Mouse (Mus musculus) bone marrow, adult 2 months (tissue): Measurements from ENCODE around the gene Erich6b.

Source experiments
- CTCF ChIP-seq: fragments of 200-500 bp; IDR thresholded peaks from 2 replicates; pipeline ENCODE4 v1.5.1; 2011; ENCODE audit warnings: low read length, control low read depth; ENCODE audit not compliant: control insufficient read depth, insufficient read depth
- POLR2A ChIP-seq: fragments of 200-500 bp; IDR thresholded peaks from 2 replicates; pipeline ENCODE4 v1.6.1; 2011; ENCODE audit warnings: low read depth, mild to moderate bottlenecking, control low read depth, low read length, borderline replicate concordance; ENCODE audit not compliant: control insufficient read depth

GRCm38 (mm10) chr14:75635350-75635749 is 6.7 kb upstream of the Erich6b start:
- TF ChIP-seq POLR2A = no peak
- no peak for TF ChIP-seq CTCF
